Mouse (Mus musculus): ENCODE data around the gene F7. TPM values are rescaled to one million over a fixed set of nuclear protein-coding genes. Genes with fewer than 3 reads are reported as not detected.
"Not testable (repeated sequence)": the region's sequence is repeated elsewhere in the genome, so short reads cannot be mapped to it uniquely, and the experiment has no call there.

The F7 gene
- polyA plus RNA-seq, 1 experiment from 2014 or later: 11.0 TPM

DNA sequence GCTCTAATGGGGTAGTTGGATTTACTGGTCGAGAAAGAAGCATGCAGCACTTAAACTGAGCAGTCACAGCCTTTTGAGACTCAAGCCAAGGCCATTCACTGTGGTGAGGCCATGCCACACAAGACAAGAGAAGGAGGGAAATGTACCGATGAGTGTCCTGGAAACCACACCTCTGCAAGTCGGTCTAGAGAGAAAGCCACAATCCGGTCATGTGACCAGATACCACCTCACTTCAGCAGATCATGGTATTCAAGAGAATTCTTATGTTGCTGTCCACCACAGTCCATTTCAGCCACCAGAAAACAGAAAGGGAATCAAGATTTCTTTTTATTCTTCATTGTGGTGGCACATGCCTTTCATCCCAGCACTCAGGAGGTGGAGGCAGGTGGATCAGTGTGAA is 15.6 kb downstream of the F7 start:
- ATAC-seq (ENCODE audit: low read depth): no peak
- Histone ChIP-seq H3K9ac (ENCODE audit: low read depth, low read length) (no peak overlapping the region), H3K4me3 (ENCODE audit: low read depth, low read length) (no peak overlapping the region), H3K36me3 (ENCODE audit: control insufficient read depth, insufficient read depth) (no peaks in the 10 kb centered on the region), H3K27me3 (ENCODE audit: control insufficient read depth, insufficient read depth, low read depth, low read length) (no peaks in the 10 kb centered on the region), H3K4me2 (ENCODE audit: low read depth, low read length) (no peak overlapping the region), H3K9me3 (replicated peaks; ENCODE audit: control insufficient read depth, low read length) (no peaks in the 10 kb centered on the region), H3K27ac (ENCODE audit: low read length) (no peak overlapping the region), H3K4me1 (ENCODE audit: control insufficient read depth, low read depth, low read length) (peaks cover 9% of the 10 kb centered on the region; the same call in 1 of the 2 replicates)
- WGBS (ENCODE audit: insufficient replicate concordance): 35% methylated on average over 4 of the region's 4 CpGs

DNA sequence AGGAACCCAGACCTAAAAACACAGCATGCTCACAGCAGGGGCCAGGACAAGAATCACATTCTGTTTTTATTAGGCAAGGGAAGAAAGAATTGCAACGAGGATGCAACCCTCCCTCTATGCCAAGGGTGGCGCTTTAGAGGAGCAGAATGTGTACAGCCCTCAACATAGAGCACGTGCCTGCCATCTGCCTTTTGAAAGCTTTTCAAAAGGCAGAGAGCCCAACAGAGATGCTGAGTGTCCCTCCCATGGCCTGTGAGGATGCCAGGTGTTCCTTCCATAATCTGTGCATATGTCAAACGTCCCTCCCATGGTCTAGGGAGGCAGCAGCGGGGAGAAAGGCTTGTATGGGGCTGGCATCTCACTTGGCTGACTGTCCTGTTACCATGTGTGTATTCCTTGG is 21.8 kb downstream of the F7 start:
- H3K36me3 ChIP-seq (ENCODE audit: control insufficient read depth, insufficient read depth): peaks cover 14% of the 10 kb centered on the region
- H3K27me3 ChIP-seq (ENCODE audit: control insufficient read depth, insufficient read depth, low read depth, low read length): no peaks in the 10 kb centered on the region
- no peak overlapping the region for H3K4me2 ChIP-seq (ENCODE audit: low read depth, low read length)
- H3K4me3 ChIP-seq (ENCODE audit: low read depth, low read length): no peak overlapping the region
- no peaks in the 10 kb centered on the region for H3K4me1 ChIP-seq (ENCODE audit: control insufficient read depth, low read depth, low read length)
- H3K27ac ChIP-seq (ENCODE audit: low read length): no peak overlapping the region
- H3K9me3 ChIP-seq (replicated peaks; ENCODE audit: control insufficient read depth, low read length): no peaks in the 10 kb centered on the region
- 51% methylated on average over 5 of the region's 5 CpGs for WGBS (ENCODE audit: insufficient replicate concordance)
- ATAC-seq (ENCODE audit: low read depth): no peak
- H3K9ac ChIP-seq (ENCODE audit: low read depth, low read length): no peak overlapping the region

DNA sequence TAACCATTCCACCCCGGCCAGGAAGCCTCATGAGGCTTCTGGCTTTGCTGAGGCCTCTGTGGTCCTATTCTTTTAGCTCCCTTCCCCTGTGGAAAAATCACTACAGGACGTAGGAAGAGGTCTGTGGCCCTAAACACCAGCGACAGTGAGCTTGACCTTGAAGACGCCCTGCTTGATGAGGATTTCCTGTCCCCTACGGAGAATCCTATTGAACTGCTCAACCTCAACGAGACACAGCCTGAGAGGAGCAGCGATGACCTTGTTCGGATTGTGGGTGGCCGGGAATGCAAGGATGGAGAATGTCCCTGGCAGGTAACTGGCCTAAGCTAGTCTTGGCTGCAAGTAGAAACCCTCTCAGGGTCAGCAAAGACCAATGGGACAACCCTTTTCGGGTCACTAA is 24.7 kb downstream of the F7 start:
- Histone ChIP-seq H3K4me1 (ENCODE audit: control insufficient read depth, low read depth, low read length) (no peaks in the 10 kb centered on the region), H3K4me3 (ENCODE audit: low read depth, low read length) (no peak overlapping the region), H3K9ac (ENCODE audit: low read depth, low read length) (no peak overlapping the region), H3K27me3 (ENCODE audit: control insufficient read depth, insufficient read depth, low read depth, low read length) (no peaks in the 10 kb centered on the region), H3K36me3 (ENCODE audit: control insufficient read depth, insufficient read depth) (peaks cover 14% of the 10 kb centered on the region), H3K4me2 (ENCODE audit: low read depth, low read length) (no peak overlapping the region), H3K9me3 (replicated peaks; ENCODE audit: control insufficient read depth, low read length) (no peaks in the 10 kb centered on the region), H3K27ac (ENCODE audit: low read length) (no peak overlapping the region)
- no peak for ATAC-seq (ENCODE audit: low read depth)
- WGBS (ENCODE audit: insufficient replicate concordance): 65% methylated on average over 10 of the region's 10 CpGs

DNA sequence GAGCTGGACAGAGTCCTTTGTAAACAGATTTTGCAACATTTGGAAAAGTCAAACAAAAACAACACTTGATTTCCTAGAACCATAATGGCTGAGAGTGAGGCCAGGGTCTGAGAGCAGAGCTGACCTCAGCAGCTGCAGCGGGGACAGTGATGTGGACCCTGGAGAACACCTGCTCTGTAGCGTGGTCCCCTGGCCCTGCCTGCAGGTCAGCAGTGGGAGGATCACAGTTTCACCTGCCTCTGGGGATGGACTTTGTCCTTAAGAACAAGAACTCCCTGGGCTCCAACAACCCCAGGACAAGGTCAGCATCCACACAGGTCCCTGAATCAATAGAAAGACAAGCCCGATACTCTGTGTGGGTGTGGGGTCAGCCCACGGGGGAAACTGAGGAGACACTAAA is 31.5 kb downstream of the F7 start:
- Histone ChIP-seq H3K9me3 (replicated peaks; ENCODE audit: control insufficient read depth, low read length) (no peaks in the 10 kb centered on the region), H3K9ac (ENCODE audit: low read depth, low read length) (no peak overlapping the region), H3K27ac (ENCODE audit: low read length) (peak overlapping the region; percentile 78), H3K36me3 (ENCODE audit: control insufficient read depth, insufficient read depth) (no peaks in the 10 kb centered on the region), H3K4me2 (ENCODE audit: low read depth, low read length) (0 out of 2 replicates have a peak overlapping the region, but pooled peaks have one; percentile 15), H3K4me3 (ENCODE audit: low read depth, low read length) (no peak overlapping the region), H3K4me1 (ENCODE audit: control insufficient read depth, low read depth, low read length) (peaks cover 3% of the 10 kb centered on the region; the same call in 1 of the 2 replicates), H3K27me3 (ENCODE audit: control insufficient read depth, insufficient read depth, low read depth, low read length) (no peaks in the 10 kb centered on the region)
- 52% methylated on average over 4 of the region's 4 CpGs for WGBS (ENCODE audit: insufficient replicate concordance)
- peak; percentile 87 for ATAC-seq (ENCODE audit: low read depth)

DNA sequence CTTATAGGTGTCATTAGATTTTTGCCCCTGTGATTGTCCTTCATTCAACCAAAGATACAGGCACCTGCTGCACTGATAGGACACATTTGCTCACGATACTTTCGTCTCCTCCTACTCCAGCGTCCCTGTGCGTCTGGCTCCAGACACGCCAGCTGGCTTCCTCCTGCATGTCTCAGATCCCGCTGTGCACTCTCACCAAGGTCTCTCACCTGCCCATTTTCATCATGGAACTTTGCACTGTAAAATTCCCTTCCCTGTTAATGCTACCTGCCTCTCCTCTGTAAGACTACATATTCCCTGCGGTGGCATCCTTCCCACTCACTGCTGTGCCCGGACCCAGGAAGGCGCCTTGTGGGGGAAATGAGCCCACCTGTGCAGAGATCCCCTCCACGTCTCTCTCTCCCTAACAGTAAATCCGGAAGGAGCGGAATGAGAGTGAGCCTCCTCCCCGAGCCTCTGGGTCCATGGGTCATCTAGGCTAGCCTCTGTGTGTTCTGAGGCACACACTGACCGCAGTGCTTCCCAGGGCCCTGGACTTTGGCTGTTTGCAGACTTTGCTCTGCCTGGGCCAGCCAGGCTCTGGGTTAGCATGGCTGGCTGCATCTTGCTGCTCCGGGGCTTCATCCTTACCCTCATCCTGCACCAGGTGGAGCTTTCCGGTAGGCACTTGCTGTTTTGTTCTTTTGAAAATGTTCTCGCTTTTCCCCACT is 34.8 kb downstream of the F7 start, which contains the start of gene Proz:
Gene Proz, plus strand, starts transcription at position 474 of the 710 bp plus-strand sequence.
- Histone ChIP-seq H3K9ac (ENCODE audit: low read depth, low read length) (peak within 1 kb of the TSS; percentile 62), H3K4me1 (ENCODE audit: control insufficient read depth, low read depth, low read length) (peaks cover 3% of the 10 kb centered on the region; the same call in 1 of the 2 replicates), H3K9me3 (replicated peaks; ENCODE audit: control insufficient read depth, low read length) (no peaks in the 10 kb centered on the region), H3K27ac (ENCODE audit: low read length) (peak within 1 kb of the TSS; percentile 79), H3K4me3 (ENCODE audit: low read depth, low read length) (peak within 1 kb of the TSS; percentile 53), H3K4me2 (ENCODE audit: low read depth, low read length) (peak within 1 kb of the TSS; percentile 55), H3K36me3 (ENCODE audit: control insufficient read depth, insufficient read depth) (no peaks in the 10 kb centered on the region), H3K27me3 (ENCODE audit: control insufficient read depth, insufficient read depth, low read depth, low read length) (no peaks in the 10 kb centered on the region)
- WGBS (ENCODE audit: insufficient replicate concordance): 51% methylated on average over 17 of the region's 17 CpGs
- peak; percentile 76 for ATAC-seq (ENCODE audit: low read depth)

DNA sequence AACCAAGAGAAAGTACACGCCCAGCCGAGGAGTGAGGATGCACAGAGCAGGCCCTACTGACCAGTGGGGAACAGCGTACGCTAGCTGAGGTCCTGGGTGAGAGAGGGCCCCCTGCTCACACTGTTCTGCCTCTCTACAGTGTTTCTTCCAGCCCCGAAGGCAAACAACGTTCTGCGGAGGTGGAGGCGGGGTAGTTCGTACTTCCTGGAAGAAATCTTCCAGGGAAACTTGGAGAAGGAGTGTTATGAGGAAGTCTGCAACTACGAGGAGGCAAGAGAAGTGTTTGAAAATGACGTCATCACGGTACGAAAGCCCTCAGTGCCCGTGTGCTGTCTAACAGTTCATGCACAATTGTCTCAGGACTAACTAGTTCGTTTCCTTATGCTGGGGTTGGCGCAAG is 37.3 kb downstream of the F7 start:
- H3K27ac ChIP-seq (ENCODE audit: low read length): no peak overlapping the region
- WGBS (ENCODE audit: insufficient replicate concordance): 53% methylated on average over 16 of the region's 16 CpGs
- no peaks in the 10 kb centered on the region for H3K36me3 ChIP-seq (ENCODE audit: control insufficient read depth, insufficient read depth)
- H3K4me1 ChIP-seq (ENCODE audit: control insufficient read depth, low read depth, low read length): peaks cover 3% of the 10 kb centered on the region; the same call in 1 of the 2 replicates
- no peak overlapping the region for H3K4me2 ChIP-seq (ENCODE audit: low read depth, low read length)
- no peaks in the 10 kb centered on the region for H3K9me3 ChIP-seq (replicated peaks; ENCODE audit: control insufficient read depth, low read length)
- no peaks in the 10 kb centered on the region for H3K27me3 ChIP-seq (ENCODE audit: control insufficient read depth, insufficient read depth, low read depth, low read length)
- no peak for ATAC-seq (ENCODE audit: low read depth)
- no peak overlapping the region for H3K4me3 ChIP-seq (ENCODE audit: low read depth, low read length)
- no peak overlapping the region for H3K9ac ChIP-seq (ENCODE audit: low read depth, low read length)

DNA sequence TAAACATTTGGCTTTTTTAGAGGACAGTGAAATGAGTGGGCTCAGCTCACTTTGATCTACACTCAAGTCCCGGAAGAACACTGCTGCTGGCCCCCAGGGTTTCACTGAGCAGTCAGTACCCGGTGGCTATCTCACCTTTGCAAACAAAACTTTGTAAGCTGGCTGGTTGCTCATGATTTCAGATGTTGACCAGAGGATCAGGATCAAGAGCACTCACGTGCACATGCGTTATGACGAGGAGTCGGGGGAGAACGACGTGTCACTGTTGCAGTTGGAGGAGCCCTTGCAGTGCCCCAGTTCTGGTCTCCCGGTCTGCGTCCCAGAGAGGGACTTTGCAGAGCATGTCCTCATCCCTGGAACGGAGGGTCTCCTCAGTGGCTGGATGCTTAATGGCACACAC is 47.4 kb downstream of the F7 start:
- no peak overlapping the region for H3K27ac ChIP-seq (ENCODE audit: low read length)
- no peaks in the 10 kb centered on the region for H3K9me3 ChIP-seq (replicated peaks; ENCODE audit: control insufficient read depth, low read length)
- no peaks in the 10 kb centered on the region; the same call in none of the 2 replicates for H3K4me1 ChIP-seq (ENCODE audit: control insufficient read depth, low read depth, low read length)
- H3K27me3 ChIP-seq (ENCODE audit: control insufficient read depth, insufficient read depth, low read depth, low read length): no peaks in the 10 kb centered on the region
- ATAC-seq (ENCODE audit: low read depth): no peak
- H3K36me3 ChIP-seq (ENCODE audit: control insufficient read depth, insufficient read depth): peaks cover 10% of the 10 kb centered on the region
- no peak overlapping the region for H3K4me2 ChIP-seq (ENCODE audit: low read depth, low read length)
- no peak overlapping the region for H3K9ac ChIP-seq (ENCODE audit: low read depth, low read length)
- H3K4me3 ChIP-seq (ENCODE audit: low read depth, low read length): no peak overlapping the region
- 76% methylated on average over 11 of the region's 11 CpGs for WGBS (ENCODE audit: insufficient replicate concordance)

DNA sequence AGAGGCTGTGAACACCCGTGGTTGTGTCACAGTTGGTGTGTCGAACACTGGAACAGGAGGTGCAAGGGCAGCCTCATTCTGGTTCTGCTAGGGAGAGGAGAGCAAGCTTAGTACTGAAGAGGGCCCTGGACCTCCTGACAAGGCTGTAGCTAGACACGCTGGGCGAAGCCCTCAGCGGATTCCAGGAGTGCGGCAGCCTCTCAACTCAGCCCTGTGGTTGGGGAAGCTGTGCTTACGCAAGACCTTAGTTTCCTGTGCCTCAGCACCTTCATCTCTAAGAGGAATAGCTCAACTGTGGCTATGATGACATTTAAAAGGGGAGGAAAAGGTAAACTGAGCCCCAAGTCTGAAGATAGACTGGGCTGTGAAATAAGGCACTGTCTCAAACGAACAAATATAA is 49.2 kb downstream of the F7 start:
- H3K36me3 ChIP-seq (ENCODE audit: control insufficient read depth, insufficient read depth): peaks cover 23% of the 10 kb centered on the region
- H3K9ac ChIP-seq (ENCODE audit: low read depth, low read length): no peak overlapping the region
- peak; percentile 67 for ATAC-seq (ENCODE audit: low read depth)
- H3K4me3 ChIP-seq (ENCODE audit: low read depth, low read length): no peak overlapping the region
- H3K4me1 ChIP-seq (ENCODE audit: control insufficient read depth, low read depth, low read length): no peaks in the 10 kb centered on the region; the same call in none of the 2 replicates
- no peaks in the 10 kb centered on the region for H3K27me3 ChIP-seq (ENCODE audit: control insufficient read depth, insufficient read depth, low read depth, low read length)
- no peaks in the 10 kb centered on the region for H3K9me3 ChIP-seq (replicated peaks; ENCODE audit: control insufficient read depth, low read length)
- no peak overlapping the region for H3K4me2 ChIP-seq (ENCODE audit: low read depth, low read length)
- 57% methylated on average over 8 of the region's 8 CpGs for WGBS (ENCODE audit: insufficient replicate concordance)
- peak overlapping the region; percentile 10; the same call in 1 of the 2 replicates for H3K27ac ChIP-seq (ENCODE audit: low read length)

DNA sequence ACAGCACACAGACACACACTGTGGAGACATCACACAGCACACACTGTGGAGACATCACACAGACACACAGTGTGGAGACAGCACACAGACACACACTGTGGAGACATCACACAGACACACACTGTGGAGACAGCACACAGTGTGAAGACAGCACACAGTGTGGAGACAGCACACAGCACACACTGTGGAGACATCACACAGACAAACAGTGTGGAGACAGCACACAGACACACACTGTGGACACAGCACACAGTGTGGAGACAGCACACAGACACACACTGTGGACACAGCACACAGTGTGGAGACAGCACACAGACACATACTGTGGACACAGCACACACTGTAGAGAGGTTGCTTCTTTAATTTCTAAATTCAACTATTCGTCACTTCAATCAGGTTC is 49.7 kb downstream of the F7 start:
- not testable (repeated sequence) for H3K9ac ChIP-seq (ENCODE audit: low read depth, low read length); H3K9me3 ChIP-seq (replicated peaks; ENCODE audit: control insufficient read depth, low read length)
- whole genome bisulfite sequencing (ENCODE audit: insufficient replicate concordance): 75% methylated on average over 1 of the region's 1 CpGs

More for the DNA sequence above, 49.7 kb downstream of the F7 start:
- not testable (repeated sequence) for ATAC-seq (ENCODE audit: low read depth); H3K4me3 ChIP-seq (ENCODE audit: low read depth, low read length); H3K4me1 ChIP-seq (ENCODE audit: control insufficient read depth, low read depth, low read length); H3K27ac ChIP-seq (ENCODE audit: low read length); H3K4me2 ChIP-seq (ENCODE audit: low read depth, low read length); H3K27me3 ChIP-seq (ENCODE audit: control insufficient read depth, insufficient read depth, low read depth, low read length)
- peaks cover 26% of the 10 kb centered on the region for H3K36me3 ChIP-seq (ENCODE audit: control insufficient read depth, insufficient read depth)
